In the genomic region with DNA sequence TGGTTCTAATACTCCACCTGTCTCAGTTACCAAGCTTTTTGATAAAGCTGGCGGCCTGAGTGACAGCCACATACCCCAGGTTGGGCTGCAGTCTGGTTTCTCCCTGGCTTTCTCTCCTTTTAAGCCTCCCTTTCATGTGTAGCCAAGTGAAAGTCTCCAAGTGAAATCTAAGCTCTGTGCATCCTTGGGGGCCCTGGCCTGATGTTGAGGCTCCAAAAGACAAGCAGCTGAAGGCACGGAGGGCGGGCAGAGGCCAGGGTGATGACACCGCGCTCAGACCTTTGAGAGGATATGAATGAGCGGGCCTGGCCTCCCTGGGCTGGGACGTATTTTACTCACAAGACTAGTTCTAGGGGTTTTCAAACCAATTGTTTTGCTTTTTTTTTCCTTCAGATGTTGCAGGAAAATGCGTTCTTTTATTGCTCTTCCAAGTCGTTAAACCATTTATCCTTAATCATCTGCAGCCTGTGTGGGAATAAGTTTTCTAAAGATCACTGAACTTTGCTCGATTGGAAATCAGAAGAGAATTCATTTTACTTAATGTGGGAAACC, we compare ENCODE assay signal across 12 mouse cellular contexts.
DNase-seq lines count a peak whose midpoint lies in the region; ATAC-seq and TF ChIP-seq lines count a peak whose summit lies in the region.
"Had no signal": no experiment of that assay in that cellular context is flagged by ENCODE, and none has a peak within 500 bp of the region (broad histone marks: within the 10 kb centered on the region; RNA-seq: fewer than 3 reads in every experiment).

No protein-coding gene starts in this region.

- DNase-seq in forebrain, embryonic 10.5 days (ENCODE audit: extremely low spot score, low spot score), result peak; percentile 71
- DNase-seq in forebrain, postnatal 0 days, result no peak
- DNase-seq in retina, postnatal 1 day, result peak; percentile 37
- DNase-seq in frontal cortex, postnatal 10 days (ENCODE audit: low spot score in 2 of 2), result no peak
- DNase-seq in right cerebral cortex, postnatal 10 days (ENCODE audit: low spot score in 2 of 2), result no peak
- DNase-seq: adrenal gland, postnatal 14 days; layer of hippocampus, postnatal 36 days; lung, adult 2 months had no signal

- peak overlapping the region; percentile 71 for H3K27ac ChIP-seq in forebrain, embryonic 10.5 days
- no peak overlapping the region for H3K27ac ChIP-seq in forebrain, postnatal 0 days (ENCODE audit: low read depth, low read length)
- H3K27ac ChIP-seq in midbrain, embryonic 12.5 days (replicated peaks), result peak overlapping the region; percentile 2; the same call in 1 of the 2 replicates
- H3K27ac ChIP-seq in midbrain, embryonic 16.5 days (ENCODE audit: low read length), result no peak overlapping the region
- peak overlapping the region; percentile 39; the same call in 1 of the 2 replicates for H3K27ac ChIP-seq in hindbrain, embryonic 15.5 days (replicated peaks)
- H3K27ac ChIP-seq: heart, embryonic 13.5 days had no signal

- peaks cover 58% of the 10 kb centered on the region for H3K4me1 ChIP-seq in forebrain, embryonic 10.5 days
- peaks cover 4% of the 10 kb centered on the region; the same call in 1 of the 2 replicates for H3K4me1 ChIP-seq in forebrain, postnatal 0 days (ENCODE audit: insufficient read depth)
- peaks cover 25% of the 10 kb centered on the region for H3K4me1 ChIP-seq in midbrain, embryonic 12.5 days
- H3K4me1 ChIP-seq in midbrain, embryonic 16.5 days (ENCODE audit: control insufficient read depth, insufficient read depth, low read length), result peaks cover 17% of the 10 kb centered on the region
- H3K4me1 ChIP-seq in hindbrain, embryonic 15.5 days (replicated peaks), result peaks cover 28% of the 10 kb centered on the region

- no peak for ATAC-seq in forebrain, postnatal 0 days
- peak; percentile 53; the same call in 1 of the 2 replicates for ATAC-seq in midbrain, embryonic 12.5 days (ENCODE audit: low FRiP score, low read depth)
- ATAC-seq in midbrain, embryonic 16.5 days, result no peak
- no peak for ATAC-seq in hindbrain, embryonic 15.5 days (ENCODE audit: low FRiP score, low read depth)

- H3K4me3 ChIP-seq in forebrain, embryonic 10.5 days, result peak overlapping the region; percentile 22
- no peak overlapping the region for H3K4me3 ChIP-seq in forebrain, postnatal 0 days (ENCODE audit: low read depth, low read length)
- no peak overlapping the region for H3K4me3 ChIP-seq in midbrain, embryonic 12.5 days
- no peak overlapping the region for H3K4me3 ChIP-seq in midbrain, embryonic 16.5 days (ENCODE audit: low read depth, low read length)
- H3K4me3 ChIP-seq in hindbrain, embryonic 15.5 days, result no peak overlapping the region
- H3K4me3 ChIP-seq: heart, embryonic 13.5 days had no signal

- no peak for TF ChIP-seq CTCF in forebrain, postnatal 0 days (IDR thresholded peaks at IDR 0.05; ENCODE audit: low read depth)

- WGBS in forebrain, embryonic 10.5 days, result 13% methylated on average over 10 of the region's 10 CpGs
- 20% methylated on average over 10 of the region's 10 CpGs for WGBS in forebrain, postnatal 0 days
- 6% methylated on average over 10 of the region's 10 CpGs for WGBS in midbrain, embryonic 12.5 days
- 20% methylated on average over 10 of the region's 10 CpGs for WGBS in midbrain, embryonic 16.5 days
- WGBS in hindbrain, embryonic 15.5 days, result 19% methylated on average over 10 of the region's 10 CpGs

- H3K36me3 ChIP-seq in forebrain, embryonic 10.5 days (replicated peaks), result peaks cover 9% of the 10 kb centered on the region
- H3K36me3 ChIP-seq in forebrain, postnatal 0 days (ENCODE audit: insufficient read depth), result peaks cover 3% of the 10 kb centered on the region; the same call in 1 of the 2 replicates
- peaks cover 5% of the 10 kb centered on the region for H3K36me3 ChIP-seq in midbrain, embryonic 12.5 days
- H3K36me3 ChIP-seq in midbrain, embryonic 16.5 days (ENCODE audit: control insufficient read depth, insufficient read depth, low read length), result no peaks in the 10 kb centered on the region
- H3K36me3 ChIP-seq in hindbrain, embryonic 15.5 days, result peaks cover 2% of the 10 kb centered on the region; the same call in 1 of the 2 replicates

- H3K4me2 ChIP-seq in forebrain, postnatal 0 days (ENCODE audit: low read depth), result no peak overlapping the region
- H3K4me2 ChIP-seq in midbrain, embryonic 12.5 days (replicated peaks), result 0 out of 2 replicates have a peak overlapping the region, but pooled peaks have one; percentile 7
- no peak overlapping the region for H3K4me2 ChIP-seq in midbrain, embryonic 16.5 days (ENCODE audit: low read length)
- H3K4me2 ChIP-seq in hindbrain, embryonic 15.5 days, result 0 out of 2 replicates have a peak overlapping the region, but pooled peaks have one; percentile 37
- H3K4me2 ChIP-seq: heart, embryonic 13.5 days had no signal

- no peaks in the 10 kb centered on the region for H3K9me3 ChIP-seq in forebrain, embryonic 10.5 days
- H3K9me3 ChIP-seq in forebrain, postnatal 0 days (ENCODE audit: low read length), result no peaks in the 10 kb centered on the region
- no peaks in the 10 kb centered on the region for H3K9me3 ChIP-seq in midbrain, embryonic 12.5 days
- H3K9me3 ChIP-seq in midbrain, embryonic 16.5 days (replicated peaks; ENCODE audit: control insufficient read depth, low read length, poor library complexity, severe bottlenecking), result no peaks in the 10 kb centered on the region
- H3K9me3 ChIP-seq in hindbrain, embryonic 15.5 days, result no peaks in the 10 kb centered on the region
- H3K9me3 ChIP-seq: heart, embryonic 13.5 days had no signal

- peaks cover 7% of the 10 kb centered on the region; the same call in 1 of the 2 replicates for H3K27me3 ChIP-seq in forebrain, embryonic 10.5 days (ENCODE audit: poor library complexity, severe bottlenecking)
- H3K27me3 ChIP-seq in forebrain, postnatal 0 days (ENCODE audit: insufficient read depth, low read length), result no peaks in the 10 kb centered on the region
- H3K27me3 ChIP-seq in midbrain, embryonic 12.5 days, result no peaks in the 10 kb centered on the region
- no peaks in the 10 kb centered on the region for H3K27me3 ChIP-seq in midbrain, embryonic 16.5 days (ENCODE audit: control insufficient read depth, insufficient read depth, low read depth, low read length)
- no peaks in the 10 kb centered on the region for H3K27me3 ChIP-seq in hindbrain, embryonic 15.5 days
- H3K27me3 ChIP-seq: heart, embryonic 13.5 days had no signal

- no peak overlapping the region for H3K9ac ChIP-seq in forebrain, postnatal 0 days
- H3K9ac ChIP-seq in midbrain, embryonic 12.5 days (replicated peaks), result no peak overlapping the region
- no peak overlapping the region for H3K9ac ChIP-seq in midbrain, embryonic 16.5 days (ENCODE audit: low read depth, low read length)
- H3K9ac ChIP-seq in hindbrain, embryonic 15.5 days, result no peak overlapping the region
- H3K9ac ChIP-seq: heart, embryonic 13.5 days had no signal

Comparison
In these comparisons a context has a peak if more than half of its experiments do, and no peak if none do; other contexts are left out.
1. DNase-seq: peak in forebrain, embryonic 10.5 days (single experiment) and retina, postnatal 1 day (single experiment); none in forebrain, postnatal 0 days (single experiment), frontal cortex, postnatal 10 days (0 of 2) and right cerebral cortex, postnatal 10 days (0 of 2).
2. H3K27ac ChIP-seq: peak in forebrain, embryonic 10.5 days (single experiment), midbrain, embryonic 12.5 days (single experiment) and hindbrain, embryonic 15.5 days (single experiment); none in forebrain, postnatal 0 days (single experiment) and midbrain, embryonic 16.5 days (single experiment).
3. H3K4me2 ChIP-seq: peak in midbrain, embryonic 12.5 days (single experiment) and hindbrain, embryonic 15.5 days (single experiment); none in forebrain, postnatal 0 days (single experiment) and midbrain, embryonic 16.5 days (single experiment).